Mouse (Mus musculus) liver, embryonic 12.5 days (tissue): ENCODE data around the gene Spint5. TPM values are rescaled to one million over a fixed set of nuclear protein-coding genes. Genes with fewer than 3 reads are reported as not detected.

Source experiments
- ATAC-seq: fragments of 200-750 bp; cut with Nextera tagmentation; 2 replicates; pipeline ENCODE4 v1.8.0; 2017; ENCODE audit warnings: moderate number of reproducible peaks, mild to moderate bottlenecking, moderate library complexity
- H3K27ac ChIP-seq: fragments of 300-500 bp; sonication (generic); 2 replicates; pipeline ENCODE4 v1.5.1; 2016; ENCODE audit warnings: mild to moderate bottlenecking
- H3K27me3 ChIP-seq: fragments of 300-500 bp; sonication (generic); replicated peaks from 2 replicates; pipeline ENCODE4 v1.6.1; 2016; ENCODE audit warnings: mild to moderate bottlenecking, moderate library complexity
- H3K36me3 ChIP-seq: fragments of 300-500 bp; sonication (generic); 2 replicates; pipeline ENCODE4 v1.6.1; 2016; ENCODE audit warnings: mild to moderate bottlenecking, moderate library complexity
- H3K4me1 ChIP-seq: fragments of 300-500 bp; sonication (generic); 2 replicates; pipeline ENCODE4 v1.6.1; 2016
- H3K4me2 ChIP-seq: fragments of 300-500 bp; sonication (generic); 2 replicates; pipeline ENCODE4 v1.6.1; 2016; ENCODE audit warnings: mild to moderate bottlenecking, moderate library complexity
- H3K4me3 ChIP-seq: fragments of 300-500 bp; sonication (generic); 2 replicates; pipeline ENCODE4 v1.5.1; 2016; ENCODE audit warnings: mild to moderate bottlenecking, moderate library complexity
- H3K9ac ChIP-seq: fragments of 300-500 bp; sonication (generic); 2 replicates; pipeline ENCODE4 v1.6.1; 2016; ENCODE audit warnings: mild to moderate bottlenecking, moderate library complexity
- H3K9me3 ChIP-seq: fragments of 300-500 bp; sonication (generic); replicated peaks from 2 replicates; pipeline ENCODE4 v1.6.1; 2016; ENCODE audit warnings: mild to moderate bottlenecking, moderate library complexity
- WGBS: fragments of 180-500 bp; shearing (Covaris S2); methylation state at CpG from one replicate; pipeline ENCODE4 v1.1.7; 2016; ENCODE audit not compliant: insufficient replicate concordance; 5-methylcytosine and 5-hydroxymethylcytosine counted together
- polyA plus RNA-seq: library from polyadenylated mRNA; unstranded; fragments of >200 nt; fragmentation: Nextera tagmentation; extraction: Ambion mirVana; gene quantifications from 2 replicates; pipeline ENCODE4 v1.2.1, GENCODE M21; 2016

Spint5 gene
- polyA plus RNA-seq, 1 experiment from 2014 or later, result not detected

- Histone ChIP-seq H3K9ac (peak overlapping the region; percentile 95), H3K4me1 (peaks cover 40% of the 10 kb centered on the region), H3K27ac (no peak overlapping the region), H3K36me3 (peaks cover 28% of the 10 kb centered on the region), H3K4me3 (peak overlapping the region; percentile 94), H3K9me3 (no peaks in the 10 kb centered on the region), H3K27me3 (peaks cover 30% of the 10 kb centered on the region), H3K4me2 (peak overlapping the region; percentile 92)
- 48% methylated on average over 13 of the region's 13 CpGs for WGBS
- ATAC-seq, result no peak
Observed at GRCm38 (mm10) chr2:164744987-164745386, 29.9 kb downstream of the Spint5 start.

DNA sequence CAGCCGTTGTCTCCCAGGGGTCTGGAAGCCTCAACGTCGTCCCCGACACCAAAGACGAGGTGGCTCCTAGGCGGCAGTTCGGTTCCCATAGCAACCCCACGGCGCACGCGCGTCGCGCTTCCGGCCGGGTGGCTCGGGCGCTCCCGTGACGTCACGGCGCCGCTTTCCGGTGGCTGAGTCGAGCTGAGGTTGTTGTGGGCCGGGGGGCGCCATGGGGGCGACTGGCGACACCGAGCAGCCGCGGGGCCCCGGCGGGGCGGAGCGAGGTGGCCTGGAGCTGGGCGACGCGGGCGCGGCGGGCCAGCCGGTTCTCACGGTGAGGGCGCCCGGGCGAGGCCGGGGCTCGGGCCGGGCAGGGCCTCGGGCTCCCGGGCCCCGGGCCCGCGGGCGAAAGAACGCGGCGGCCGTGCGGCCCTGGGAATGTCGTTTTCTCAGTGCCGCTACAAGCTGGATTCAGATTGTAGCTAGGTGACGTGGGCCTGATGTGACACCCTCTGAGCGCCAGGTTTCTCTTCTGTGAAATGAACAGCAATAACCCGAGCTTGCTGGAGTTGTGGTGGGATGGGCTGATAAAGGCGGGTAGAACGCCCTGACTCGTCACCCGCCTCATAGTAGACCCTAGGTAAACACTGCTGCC lies 30.9 kb downstream of the Spint5 start, which contains the start of the genes Wfdc3 and Dnttip1:
TSS of gene Wfdc3 (minus strand) at position 89 of the 637 bp plus-strand sequence.
TSS of gene Dnttip1 (plus strand) at position 141 of the 637 bp plus-strand sequence.
- 1% methylated on average over 65 of the region's 70 CpGs for WGBS

GRCm38 (mm10) chr2:164746693-164747092 lies 31.6 kb downstream of the Spint5 start:
- Histone ChIP-seq H3K9ac (peak overlapping the region; percentile 95), H3K27ac (peak overlapping the region; percentile 90), H3K4me1 (peaks cover 40% of the 10 kb centered on the region), H3K9me3 (no peaks in the 10 kb centered on the region), H3K36me3 (peaks cover 45% of the 10 kb centered on the region), H3K27me3 (peaks cover 22% of the 10 kb centered on the region), H3K4me3 (peak overlapping the region; percentile 94), H3K4me2 (peak overlapping the region; percentile 92)
- 31% methylated on average over 8 of the region's 8 CpGs for WGBS
- ATAC-seq, result peak; percentile 44

More for the DNA sequence above, 30.9 kb downstream of the Spint5 start, which contains the start of the genes Wfdc3 and Dnttip1:
- Histone ChIP-seq H3K27me3 (peaks cover 27% of the 10 kb centered on the region), H3K9me3 (no peaks in the 10 kb centered on the region), H3K4me3 (peak within 1 kb of the TSS; percentile 94), H3K4me1 (peaks cover 40% of the 10 kb centered on the region), H3K9ac (peak within 1 kb of the TSS; percentile 95), H3K27ac (peak within 1 kb of the TSS; percentile 90), H3K36me3 (peaks cover 37% of the 10 kb centered on the region), H3K4me2 (peak within 1 kb of the TSS; percentile 92)
- peak; percentile 86 for ATAC-seq

GRCm38 (mm10) chr2:164748191-164748590 lies 33.1 kb downstream of the Spint5 start:
- H3K4me2 ChIP-seq, result peak overlapping the region; percentile 92
- ATAC-seq, result peak; percentile 40; the same call in 1 of the 2 replicates
- WGBS, result 72% methylated on average over 4 of the region's 4 CpGs

GRCm38 (mm10) chr2:164748991-164749390 lies 33.9 kb downstream of the Spint5 start:
- no peak overlapping the region for H3K4me3 ChIP-seq
- ATAC-seq, result no peak
- 79% methylated on average over 6 of the region's 6 CpGs for WGBS
- peaks cover 4% of the 10 kb centered on the region; the same call in 1 of the 2 replicates for H3K27me3 ChIP-seq
- H3K27ac ChIP-seq, result peak overlapping the region; percentile 52; the same call in 1 of the 2 replicates
- peaks cover 34% of the 10 kb centered on the region for H3K4me1 ChIP-seq
- H3K36me3 ChIP-seq, result peaks cover 68% of the 10 kb centered on the region
- H3K9me3 ChIP-seq, result no peaks in the 10 kb centered on the region
- H3K4me2 ChIP-seq, result no peak overlapping the region
- H3K9ac ChIP-seq, result no peak overlapping the region

More at GRCm38 (mm10) chr2:164748191-164748590, 33.1 kb downstream of the Spint5 start:
- H3K4me3 ChIP-seq, result no peak overlapping the region
- H3K9me3 ChIP-seq, result no peaks in the 10 kb centered on the region
- peak overlapping the region; percentile 52 for H3K27ac ChIP-seq
- peaks cover 60% of the 10 kb centered on the region for H3K36me3 ChIP-seq
- H3K4me1 ChIP-seq, result peaks cover 40% of the 10 kb centered on the region
- peak overlapping the region; percentile 32; the same call in 1 of the 2 replicates for H3K9ac ChIP-seq
- H3K27me3 ChIP-seq, result peaks cover 12% of the 10 kb centered on the region

DNA sequence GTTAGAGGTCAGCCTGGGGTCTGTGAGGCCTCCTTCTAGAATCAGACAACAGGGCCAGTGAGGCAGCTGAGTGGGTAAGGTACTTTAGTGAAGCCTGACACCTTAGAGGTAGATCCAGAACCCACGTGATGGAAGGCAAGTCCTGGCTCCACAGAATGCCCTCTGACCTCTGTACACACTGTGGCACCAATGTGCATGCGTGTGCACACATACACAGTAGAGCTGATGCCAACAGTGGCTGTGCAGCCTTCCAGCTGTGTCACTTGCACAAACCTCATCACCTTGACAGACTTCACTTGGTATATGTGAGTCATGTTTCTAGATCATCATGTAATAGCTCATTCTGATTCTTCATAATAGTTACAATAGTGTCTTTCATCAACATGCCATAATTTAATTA lies 37.3 kb downstream of the Spint5 start:
- no peak for ATAC-seq
- 81% methylated on average over 2 of the region's 2 CpGs for WGBS

GRCm38 (mm10) chr2:164754105-164754504 lies 39.0 kb downstream of the Spint5 start:
- 71% methylated on average over 11 of the region's 11 CpGs for WGBS
- Histone ChIP-seq H3K4me2 (no peak overlapping the region), H3K4me3 (no peak overlapping the region), H3K36me3 (peaks cover 100% of the 10 kb centered on the region), H3K9ac (no peak overlapping the region), H3K4me1 (peaks cover 23% of the 10 kb centered on the region), H3K27me3 (no peaks in the 10 kb centered on the region), H3K27ac (peak overlapping the region; percentile 46), H3K9me3 (no peaks in the 10 kb centered on the region)
- ATAC-seq, result no peak

More for the DNA sequence above, 37.3 kb downstream of the Spint5 start:
- H3K27ac ChIP-seq, result no peak overlapping the region
- H3K27me3 ChIP-seq, result no peaks in the 10 kb centered on the region
- no peak overlapping the region for H3K4me3 ChIP-seq
- H3K4me2 ChIP-seq, result no peak overlapping the region
- no peaks in the 10 kb centered on the region for H3K9me3 ChIP-seq
- no peak overlapping the region for H3K9ac ChIP-seq
- H3K4me1 ChIP-seq, result peaks cover 20% of the 10 kb centered on the region
- peaks cover 100% of the 10 kb centered on the region for H3K36me3 ChIP-seq

GRCm38 (mm10) chr2:164754800-164755199 lies 39.7 kb downstream of the Spint5 start:
- no peak for ATAC-seq
- H3K27ac ChIP-seq, result peak overlapping the region; percentile 46

DNA sequence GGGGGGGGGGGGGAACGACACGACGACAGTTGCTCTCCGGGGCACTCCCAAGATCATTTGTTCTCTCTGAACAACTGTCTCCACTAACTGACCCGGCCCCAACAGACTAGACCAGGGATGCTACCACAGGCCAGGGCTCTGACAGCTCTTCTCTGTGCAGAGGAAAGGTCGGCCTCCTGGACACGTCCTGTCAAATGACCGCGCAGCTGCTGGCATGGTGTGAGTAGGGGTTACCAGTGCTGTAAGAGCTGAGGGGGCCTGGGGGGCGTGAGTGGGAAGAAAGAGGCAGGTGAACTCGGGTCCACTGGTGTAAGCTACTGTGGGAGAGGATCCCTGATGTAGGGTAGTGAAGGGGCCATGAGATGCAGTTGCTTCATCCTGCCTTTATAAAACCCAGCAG lies 42.7 kb downstream of the Spint5 start:
- no peaks in the 10 kb centered on the region for H3K9me3 ChIP-seq
- H3K36me3 ChIP-seq, result peaks cover 100% of the 10 kb centered on the region
- H3K27me3 ChIP-seq, result no peaks in the 10 kb centered on the region
- no peak overlapping the region for H3K4me3 ChIP-seq
- WGBS, result 90% methylated on average over 11 of the region's 11 CpGs
- no peak for ATAC-seq
- H3K9ac ChIP-seq, result peak overlapping the region; percentile 63; the same call in 1 of the 2 replicates
- peaks cover 61% of the 10 kb centered on the region for H3K4me1 ChIP-seq
- H3K4me2 ChIP-seq, result 0 out of 2 replicates have a peak overlapping the region, but pooled peaks have one; percentile 56
- peak overlapping the region; percentile 95 for H3K27ac ChIP-seq

More at GRCm38 (mm10) chr2:164754800-164755199, 39.7 kb downstream of the Spint5 start:
- no peaks in the 10 kb centered on the region for H3K9me3 ChIP-seq
- 84% methylated on average over 2 of the region's 2 CpGs for WGBS
- peaks cover 30% of the 10 kb centered on the region for H3K4me1 ChIP-seq
- no peaks in the 10 kb centered on the region for H3K27me3 ChIP-seq
- no peak overlapping the region for H3K9ac ChIP-seq
- H3K36me3 ChIP-seq, result peaks cover 100% of the 10 kb centered on the region
- no peak overlapping the region for H3K4me3 ChIP-seq
- H3K4me2 ChIP-seq, result no peak overlapping the region

DNA sequence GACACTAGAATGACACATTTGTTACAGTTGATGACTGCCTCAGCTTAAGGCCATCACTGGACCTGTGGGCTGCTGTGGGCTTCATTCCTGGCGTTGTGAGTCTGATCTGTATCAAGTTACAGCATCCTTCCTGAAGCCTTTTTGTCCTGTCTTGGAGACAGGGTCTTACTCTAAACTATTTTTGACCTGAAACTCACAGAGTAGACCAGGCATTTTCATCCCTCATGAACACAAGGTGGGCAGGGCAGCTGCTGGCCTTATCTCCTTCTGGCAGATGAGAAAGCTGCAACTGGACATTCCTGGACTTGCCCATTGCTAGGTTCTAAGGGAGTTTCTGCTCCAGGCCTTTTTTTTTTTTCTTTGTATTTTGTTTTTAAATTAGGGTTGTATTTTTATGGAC lies 43.6 kb downstream of the Spint5 start:
- H3K4me3 ChIP-seq, result no peak overlapping the region
- peaks cover 69% of the 10 kb centered on the region for H3K4me1 ChIP-seq
- peak; percentile 75 for ATAC-seq
- peak overlapping the region; percentile 95 for H3K27ac ChIP-seq
- WGBS, result 43% methylated on average over 1 of the region's 1 CpGs
- H3K4me2 ChIP-seq, result peak overlapping the region; percentile 56
- H3K27me3 ChIP-seq, result no peaks in the 10 kb centered on the region
- no peaks in the 10 kb centered on the region for H3K9me3 ChIP-seq
- H3K36me3 ChIP-seq, result peaks cover 100% of the 10 kb centered on the region
- H3K9ac ChIP-seq, result peak overlapping the region; percentile 63

- peak; percentile 80 for ATAC-seq
- Histone ChIP-seq H3K4me1 (peaks cover 75% of the 10 kb centered on the region), H3K4me2 (peak overlapping the region; percentile 56), H3K9ac (peak overlapping the region; percentile 63), H3K27me3 (no peaks in the 10 kb centered on the region), H3K27ac (peak overlapping the region; percentile 95), H3K4me3 (0 out of 2 replicates have a peak overlapping the region, but pooled peaks have one; percentile 16), H3K9me3 (no peaks in the 10 kb centered on the region), H3K36me3 (peaks cover 95% of the 10 kb centered on the region)
- 42% methylated on average over 4 of the region's 4 CpGs for WGBS
Observed at GRCm38 (mm10) chr2:164760059-164760833, 45.1 kb downstream of the Spint5 start.
